Mouse (Mus musculus): ENCODE results near the gene Sash3. TPM values are rescaled to one million over a fixed set of nuclear protein-coding genes. Genes with fewer than 3 reads are reported as not detected.

Sash3 gene
- total and polyA plus RNA-seq, 3 experiments: 0.31 to 1.2 TPM; not detected in 1

GRCm38 (mm10) chrX:48143415-48144335 lies 2.6 kb upstream of the Sash3 start (continued):
- no peak for TF ChIP-seq UBTF (IDR thresholded peaks at IDR 0.05; ENCODE audit: borderline replicate concordance, insufficient read depth, low read depth, low read length)
- TF ChIP-seq MYC (IDR thresholded peaks at IDR 0.05; ENCODE audit: low read depth, low read length): no peak

DNA sequence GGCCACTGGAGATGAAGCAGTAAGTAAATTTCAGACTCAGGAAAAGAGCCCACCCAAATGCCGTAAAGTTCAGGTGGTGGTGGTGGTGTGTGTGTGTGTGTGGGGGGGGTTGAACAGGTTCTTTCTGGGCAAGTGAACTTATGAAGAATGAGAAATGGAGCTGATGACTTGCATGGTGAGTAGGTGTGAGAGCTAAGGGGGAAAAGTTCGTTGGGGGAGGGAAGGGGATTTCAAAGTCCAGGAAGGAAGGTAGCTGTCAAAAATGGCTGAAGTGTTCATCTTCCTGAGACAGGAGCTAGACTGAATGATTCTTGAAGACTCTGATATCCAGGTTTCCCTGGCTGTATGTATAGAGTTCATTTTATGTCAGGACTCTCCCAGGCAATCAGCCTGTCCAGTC lies 990 bp downstream of the Sash3 start:
- no peaks in the 10 kb centered on the region for H3K9me3 ChIP-seq (replicated peaks; ENCODE audit: insufficient read depth, low read length)
- TF ChIP-seq NRF1 (IDR thresholded peaks at IDR 0.05; ENCODE audit: insufficient read depth, low read depth, low read length, poor library complexity, severe bottlenecking): no peak
- TF ChIP-seq SMC3 (IDR thresholded peaks at IDR 0.05; ENCODE audit: low read depth, low read length): no peak
- no peak for TF ChIP-seq USF1 (IDR thresholded peaks at IDR 0.05; ENCODE audit: low read depth, low read length)
- TF ChIP-seq ZNF384 (IDR thresholded peaks at IDR 0.05; ENCODE audit: low read depth, low read length): no peak
- TF ChIP-seq UBTF (IDR thresholded peaks at IDR 0.05; ENCODE audit: borderline replicate concordance, insufficient read depth, low read depth, low read length): no peak
- TF ChIP-seq GATA1 (IDR thresholded peaks at IDR 0.05; ENCODE audit: low read depth, low read length): no peak
- no peak for TF ChIP-seq USF2 (IDR thresholded peaks at IDR 0.05; ENCODE audit: borderline replicate concordance in 1 of 2, insufficient read depth in 1 of 2, low read depth in 1 of 2, low read length in 2 of 2)
- no peaks in the 10 kb centered on the region for H3K27me3 ChIP-seq (ENCODE audit: control insufficient read depth in 1 of 2, insufficient read depth in 2 of 2, low read length in 2 of 2)
- H3K36me3 ChIP-seq (ENCODE audit: control insufficient read depth in 1 of 2, insufficient read depth in 2 of 2, low read length in 2 of 2): peaks cover 0 to 11% of the 10 kb centered on the region in 2 experiments; a peak in 2 of 4 replicates
- no peak overlapping the region; the same call in 1 of the 2 replicates for H3K27ac ChIP-seq (ENCODE audit: control insufficient read depth, low read depth, low read length)
- H3K4me3 ChIP-seq (ENCODE audit: control insufficient read depth in 1 of 2, insufficient read depth in 1 of 2, low read depth in 2 of 2, low read length in 2 of 2): no peak overlapping the region
- H3K9ac ChIP-seq (ENCODE audit: control insufficient read depth, low read depth, low read length, poor library complexity, severe bottlenecking): no peak overlapping the region
- DNase-seq (ENCODE audit: low read depth, low spot score): no peak
- peaks cover 10 to 11% of the 10 kb centered on the region in 2 experiments for H3K4me1 ChIP-seq (ENCODE audit: control insufficient read depth in 1 of 2, insufficient read depth in 2 of 2, low read length in 2 of 2)
- no peaks in the 10 kb centered on the region for H3K79me2 ChIP-seq (ENCODE audit: control insufficient read depth, insufficient read depth, low read length, poor library complexity)

GRCm38 (mm10) chrX:48147741-48148186 lies 1.5 kb downstream of the Sash3 start:
- Histone ChIP-seq H3K79me2 (ENCODE audit: control insufficient read depth, insufficient read depth, low read length, poor library complexity) (no peaks in the 10 kb centered on the region), H3K9ac (ENCODE audit: control insufficient read depth, low read depth, low read length, poor library complexity, severe bottlenecking) (peak overlapping the region; percentile 54), H3K27me3 (ENCODE audit: control insufficient read depth in 1 of 2, insufficient read depth in 2 of 2, low read length in 2 of 2) (no peaks in the 10 kb centered on the region), H3K27ac (ENCODE audit: control insufficient read depth, low read depth, low read length) (peak overlapping the region; percentile 76), H3K9me3 (replicated peaks; ENCODE audit: insufficient read depth, low read length) (no peaks in the 10 kb centered on the region), H3K4me3 (ENCODE audit: control insufficient read depth in 1 of 2, insufficient read depth in 1 of 2, low read depth in 2 of 2, low read length in 2 of 2) (no peak overlapping the region), H3K36me3 (ENCODE audit: control insufficient read depth in 1 of 2, insufficient read depth in 2 of 2, low read length in 2 of 2) (peaks cover 0 to 11% of the 10 kb centered on the region in 2 experiments; a peak in 2 of 4 replicates), H3K4me1 (ENCODE audit: control insufficient read depth in 1 of 2, insufficient read depth in 2 of 2, low read length in 2 of 2) (peaks cover 7 to 16% of the 10 kb centered on the region in 2 experiments)
- DNase-seq (ENCODE audit: low read depth, low spot score): peak; percentile 62
- no peak for TF ChIP-seq KAT2A (conservative IDR thresholded peaks at IDR 0.05; ENCODE audit: low read depth, low read length)
